Mouse (Mus musculus) G1E (cell line): ENCODE data around the gene Tpra1.

ENCODE experiments used
- CTCF ChIP-seq: IDR thresholded peaks from 2 replicates; pipeline ENCODE4 v1.5.1; 2012; ENCODE audit warnings: low read depth, low read length, inconsistent platforms, mixed read lengths
- GATA1 ChIP-seq: IDR thresholded peaks from 2 replicates; pipeline ENCODE4 v1.6.1; 2012; ENCODE audit warnings: borderline replicate concordance, low read length, inconsistent platforms, mixed read lengths
- GATA2 ChIP-seq: IDR thresholded peaks from 2 replicates; pipeline ENCODE4 v1.6.1; 2012; ENCODE audit warnings: low read depth, low read length, inconsistent platforms, borderline replicate concordance
- POLR2AphosphoS5 ChIP-seq: IDR thresholded peaks from 2 replicates; pipeline ENCODE4 v1.6.1; 2012; ENCODE audit warnings: low read depth, low read length, inconsistent platforms; ENCODE audit not compliant: insufficient replicate concordance
- TAL1 ChIP-seq: conservative IDR thresholded peaks from 2 replicates; pipeline ENCODE4 v1.6.1; 2012; ENCODE audit warnings: low read depth, low read length, inconsistent platforms, mixed read lengths

GRCm38 (mm10) chr6:88942595-88942994 lies 40.5 kb downstream of the Tpra1 start:
- TF ChIP-seq CTCF = no peak
- TF ChIP-seq GATA2 = no peak
- no peak for TF ChIP-seq GATA1
- no peak for TF ChIP-seq TAL1
- TF ChIP-seq POLR2AphosphoS5 = no peak
